Comparison of ENCODE assay signal across 13 mouse cellular contexts in genomic region chr2:106857258-106857657, GRCm38 (mm10).
DNase-seq lines count a peak whose midpoint lies in the region; ATAC-seq lines count a peak whose summit lies in the region.
"Had no signal": no experiment of that assay in that cellular context is flagged by ENCODE, and none has a peak within 500 bp of the region (broad histone marks: within the 10 kb centered on the region; RNA-seq: fewer than 3 reads in every experiment).

No protein-coding gene starts in this region.

- H3K27ac ChIP-seq in hindbrain, embryonic 10.5 days, result peak overlapping the region; percentile 50; the same call in 1 of the 2 replicates
- H3K27ac ChIP-seq in hindbrain, embryonic 16.5 days (ENCODE audit: low read depth, low read length), result no peak overlapping the region
- H3K27ac ChIP-seq in limb, embryonic 12.5 days, result peak overlapping the region; percentile 66; the same call in 1 of the 2 replicates
- H3K27ac ChIP-seq: liver, embryonic 13.5 days had no signal

- no peaks in the 10 kb centered on the region for H3K36me3 ChIP-seq in hindbrain, embryonic 10.5 days
- H3K36me3 ChIP-seq in hindbrain, embryonic 16.5 days (ENCODE audit: control insufficient read depth, insufficient read depth, low read length), result no peaks in the 10 kb centered on the region
- no peaks in the 10 kb centered on the region; the same call in 1 of the 2 replicates for H3K36me3 ChIP-seq in limb, embryonic 12.5 days
- H3K36me3 ChIP-seq: liver, embryonic 13.5 days had no signal

- H3K4me3 ChIP-seq in hindbrain, embryonic 10.5 days, result no peak overlapping the region
- no peak overlapping the region for H3K4me3 ChIP-seq in hindbrain, embryonic 16.5 days (ENCODE audit: low read length)
- no peak overlapping the region for H3K4me3 ChIP-seq in limb, embryonic 12.5 days (replicated peaks)
- H3K4me3 ChIP-seq: liver, embryonic 13.5 days had no signal

- peaks cover 39% of the 10 kb centered on the region for H3K27me3 ChIP-seq in hindbrain, embryonic 10.5 days (ENCODE audit: insufficient read depth, poor library complexity, severe bottlenecking)
- no peaks in the 10 kb centered on the region for H3K27me3 ChIP-seq in hindbrain, embryonic 16.5 days (replicated peaks; ENCODE audit: control insufficient read depth, insufficient read depth, low read length)
- H3K27me3 ChIP-seq in limb, embryonic 12.5 days, result peaks cover 5% of the 10 kb centered on the region; the same call in 1 of the 2 replicates
- H3K27me3 ChIP-seq: liver, embryonic 13.5 days had no signal

- no peak overlapping the region for H3K9ac ChIP-seq in hindbrain, embryonic 16.5 days (ENCODE audit: low read depth, low read length)
- no peak overlapping the region for H3K9ac ChIP-seq in limb, embryonic 12.5 days (replicated peaks)
- H3K9ac ChIP-seq: liver, embryonic 13.5 days had no signal

- no peaks in the 10 kb centered on the region for H3K9me3 ChIP-seq in hindbrain, embryonic 10.5 days
- H3K9me3 ChIP-seq in hindbrain, embryonic 16.5 days (ENCODE audit: control insufficient read depth, low read length), result no peaks in the 10 kb centered on the region
- H3K9me3 ChIP-seq in limb, embryonic 12.5 days, result no peaks in the 10 kb centered on the region
- H3K9me3 ChIP-seq: liver, embryonic 13.5 days had no signal

- ATAC-seq in hindbrain, embryonic 16.5 days, result no peak
- ATAC-seq in limb, embryonic 12.5 days (ENCODE audit: insufficient number of reproducible peaks, insufficient read depth, low FRiP score, low TSS enrichment, low read depth), result no peak
- ATAC-seq: inflammation-experienced regulatory T-cells, adult 6 months had no signal

- no peak overlapping the region for H3K4me2 ChIP-seq in hindbrain, embryonic 16.5 days (ENCODE audit: low read length)
- H3K4me2 ChIP-seq in limb, embryonic 12.5 days, result no peak overlapping the region
- H3K4me2 ChIP-seq: liver, embryonic 13.5 days had no signal

- 96% methylated on average over 4 of the region's 4 CpGs for WGBS in hindbrain, embryonic 10.5 days
- WGBS in hindbrain, embryonic 16.5 days, result 66% methylated on average over 4 of the region's 4 CpGs
- WGBS in limb, embryonic 12.5 days, result 68% methylated on average over 4 of the region's 4 CpGs

- H3K4me1 ChIP-seq in hindbrain, embryonic 10.5 days (replicated peaks), result peaks cover 55% of the 10 kb centered on the region
- peaks cover 33% of the 10 kb centered on the region for H3K4me1 ChIP-seq in hindbrain, embryonic 16.5 days (ENCODE audit: control insufficient read depth, insufficient read depth, low read depth, low read length)
- peaks cover 61% of the 10 kb centered on the region for H3K4me1 ChIP-seq in limb, embryonic 12.5 days (replicated peaks)
- H3K4me1 ChIP-seq: liver, embryonic 13.5 days had no signal

- no peak for DNase-seq in hindbrain, embryonic 10.5 days (ENCODE audit: low spot score)
- peak; percentile 24 for DNase-seq in cerebellum, adult 8-10 months
- peak; percentile 41 to 45 for DNase-seq in cerebellum, postnatal 25 days
- DNase-seq in layer of hippocampus, adult 11-12 months (ENCODE audit: low spot score), result no peak
- no peak for DNase-seq in left cerebral cortex, adult 11 months (ENCODE audit: low spot score)
- DNase-seq: adrenal gland, postnatal 36 days; layer of hippocampus, adult 9-11 months; liver, embryonic 13.5 days; right cerebral cortex, postnatal 25 days; thymus, postnatal 4 days had no signal

Comparison
In these comparisons a context has a peak if more than half of its experiments do, and no peak if none do; other contexts are left out.
1. DNase-seq: peak in cerebellum, adult 8-10 months (single experiment) and cerebellum, postnatal 25 days (2 of 2); none in hindbrain, embryonic 10.5 days (single experiment), layer of hippocampus, adult 11-12 months (single experiment) and left cerebral cortex, adult 11 months (single experiment).